Mouse (Mus musculus): ENCODE results near the gene Acaa1a.

- no peak for TF ChIP-seq CTCF (IDR thresholded peaks at IDR 0.05; ENCODE audit: low read depth, low read length)
- TF ChIP-seq POLR2A (IDR thresholded peaks at IDR 0.05; ENCODE audit: insufficient read depth, low read length): no peak
- TF ChIP-seq EP300 (IDR thresholded peaks at IDR 0.05; ENCODE audit: insufficient read depth, low read depth, low read length): no peak
These were observed 40.9 kb upstream of the Acaa1a start for GRCm38 (mm10) chr9:119298563-119298962.
